Mouse (Mus musculus) forebrain, embryonic 10.5 days (tissue): Measurements from ENCODE around the gene Fam219a. TPM values are rescaled to one million over a fixed set of nuclear protein-coding genes. Genes with fewer than 3 reads are reported as not detected.

Source experiments
- DNase-seq: peaks from one replicate; pipeline ENCODE4 v3.0.0-alpha.2; 2017; ENCODE audit warnings: low spot score; ENCODE audit errors: extremely low spot score
- H3K27ac ChIP-seq: fragments of 300-500 bp; sonication (generic); 2 replicates; pipeline ENCODE4 v1.5.1; 2016; ENCODE audit warnings: mild to moderate bottlenecking
- H3K27me3 ChIP-seq: fragments of 300-500 bp; sonication (generic); 2 replicates; pipeline ENCODE4 v1.6.1; 2016; ENCODE audit warnings: mild to moderate bottlenecking; ENCODE audit not compliant: poor library complexity, severe bottlenecking
- H3K36me3 ChIP-seq: fragments of 300-500 bp; sonication (generic); replicated peaks from 2 replicates; pipeline ENCODE4 v1.6.1; 2016; ENCODE audit warnings: mild to moderate bottlenecking, moderate library complexity
- H3K4me1 ChIP-seq: fragments of 300-500 bp; sonication (generic); 2 replicates; pipeline ENCODE4 v1.6.1; 2016
- H3K4me3 ChIP-seq: fragments of 300-500 bp; sonication (generic); 2 replicates; pipeline ENCODE4 v1.5.1; 2016; ENCODE audit warnings: mild to moderate bottlenecking, moderate library complexity
- H3K9me3 ChIP-seq: fragments of 300-500 bp; sonication (generic); 2 replicates; pipeline ENCODE4 v1.6.1; 2016; ENCODE audit warnings: mild to moderate bottlenecking, moderate library complexity
- WGBS: fragments of 180-500 bp; shearing (Covaris S2); methylation state at CpG from one replicate; pipeline ENCODE4 v1.1.7; 2016; 5-methylcytosine and 5-hydroxymethylcytosine counted together
- polyA plus RNA-seq: library from polyadenylated mRNA; unstranded; fragments of >200 nt; fragmentation: Nextera tagmentation; extraction: Ambion mirVana; gene quantifications from 2 replicates; pipeline ENCODE4 v1.2.1, GENCODE M21; 2016

The Fam219a gene
- polyA plus RNA-seq, 1 experiment from 2014 or later = 1.8 TPM

- no peak overlapping the region for H3K4me3 ChIP-seq
- no peaks in the 10 kb centered on the region for H3K9me3 ChIP-seq
- no peak overlapping the region for H3K27ac ChIP-seq
- peaks cover 27% of the 10 kb centered on the region for H3K4me1 ChIP-seq
- DNase-seq = no peak
- no peaks in the 10 kb centered on the region for H3K36me3 ChIP-seq
- 72% methylated on average over 4 of the region's 4 CpGs for WGBS
- peaks cover 24% of the 10 kb centered on the region for H3K27me3 ChIP-seq
Measured at GRCm38 (mm10) chr4:41573492-41573891, 4.2 kb upstream of the Fam219a start.

- Histone ChIP-seq H3K9me3 (no peaks in the 10 kb centered on the region), H3K36me3 (no peaks in the 10 kb centered on the region), H3K27ac (no peak overlapping the region), H3K27me3 (peaks cover 41% of the 10 kb centered on the region), H3K4me3 (no peak overlapping the region), H3K4me1 (peaks cover 34% of the 10 kb centered on the region)
- WGBS = 21% methylated on average over 5 of the region's 5 CpGs
- no peak for DNase-seq
Measured at GRCm38 (mm10) chr4:41571490-41571889, 2.2 kb upstream of the Fam219a start.

GRCm38 (mm10) chr4:41568682-41569410 lies 492 bp downstream of the Fam219a start:
- no peak for DNase-seq
- Histone ChIP-seq H3K27ac (peak overlapping the region; percentile 83), H3K36me3 (no peaks in the 10 kb centered on the region), H3K4me1 (peaks cover 38% of the 10 kb centered on the region), H3K9me3 (no peaks in the 10 kb centered on the region), H3K4me3 (peak overlapping the region; percentile 75), H3K27me3 (peaks cover 41% of the 10 kb centered on the region)
- under 1% methylated on average over 58 of the region's 58 CpGs for WGBS

- no peak for DNase-seq
- WGBS = 5% methylated on average over 19 of the region's 19 CpGs
- Histone ChIP-seq H3K36me3 (no peaks in the 10 kb centered on the region), H3K4me3 (peak overlapping the region; percentile 75), H3K27me3 (peaks cover 41% of the 10 kb centered on the region), H3K27ac (peak overlapping the region; percentile 83; the same call in 1 of the 2 replicates), H3K9me3 (no peaks in the 10 kb centered on the region), H3K4me1 (peaks cover 38% of the 10 kb centered on the region)
Measured at GRCm38 (mm10) chr4:41568239-41568638, 1.1 kb downstream of the Fam219a start.

DNA sequence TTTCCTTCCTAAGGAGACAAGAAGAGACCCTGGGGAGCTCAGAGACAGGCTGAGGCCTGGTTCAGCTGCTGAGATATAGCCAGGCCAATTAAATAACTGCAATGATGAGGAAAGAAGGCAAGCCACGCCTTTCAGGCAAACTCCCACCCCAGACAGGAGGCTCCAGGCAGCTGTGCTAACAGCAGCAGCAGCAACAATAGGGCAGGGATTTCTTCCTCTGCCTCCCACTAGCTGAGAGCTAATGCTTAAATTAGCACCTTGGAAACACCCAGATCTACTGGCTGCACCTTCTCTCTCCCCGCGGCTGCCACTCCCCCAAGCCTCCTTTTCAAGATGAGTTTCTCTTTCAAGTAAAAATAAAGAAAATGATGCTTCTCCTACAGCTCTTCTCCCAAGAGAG lies 3.2 kb downstream of the Fam219a start:
- no peak for DNase-seq
- Histone ChIP-seq H3K36me3 (no peaks in the 10 kb centered on the region), H3K9me3 (no peaks in the 10 kb centered on the region), H3K4me3 (no peak overlapping the region; the same call in 1 of the 2 replicates), H3K4me1 (peaks cover 38% of the 10 kb centered on the region), H3K27ac (no peak overlapping the region), H3K27me3 (peaks cover 31% of the 10 kb centered on the region)
- 3% methylated on average over 3 of the region's 3 CpGs for WGBS

- WGBS = 90% methylated on average over 5 of the region's 5 CpGs
- no peak overlapping the region for H3K27ac ChIP-seq
Measured at GRCm38 (mm10) chr4:41563297-41563696, 6.0 kb downstream of the Fam219a start.

GRCm38 (mm10) chr4:41557092-41557491 lies 12.2 kb downstream of the Fam219a start:
- no peak for DNase-seq
- 86% methylated on average over 3 of the region's 3 CpGs for WGBS
- Histone ChIP-seq H3K27me3 (no peaks in the 10 kb centered on the region), H3K27ac (no peak overlapping the region), H3K36me3 (no peaks in the 10 kb centered on the region), H3K9me3 (no peaks in the 10 kb centered on the region), H3K4me3 (no peak overlapping the region), H3K4me1 (peaks cover 33% of the 10 kb centered on the region)

More at GRCm38 (mm10) chr4:41563297-41563696, 6.0 kb downstream of the Fam219a start:
- no peaks in the 10 kb centered on the region for H3K36me3 ChIP-seq
- peaks cover 15% of the 10 kb centered on the region for H3K27me3 ChIP-seq
- no peaks in the 10 kb centered on the region for H3K9me3 ChIP-seq
- peaks cover 20% of the 10 kb centered on the region for H3K4me1 ChIP-seq
- H3K4me3 ChIP-seq = no peak overlapping the region
- DNase-seq = no peak

DNA sequence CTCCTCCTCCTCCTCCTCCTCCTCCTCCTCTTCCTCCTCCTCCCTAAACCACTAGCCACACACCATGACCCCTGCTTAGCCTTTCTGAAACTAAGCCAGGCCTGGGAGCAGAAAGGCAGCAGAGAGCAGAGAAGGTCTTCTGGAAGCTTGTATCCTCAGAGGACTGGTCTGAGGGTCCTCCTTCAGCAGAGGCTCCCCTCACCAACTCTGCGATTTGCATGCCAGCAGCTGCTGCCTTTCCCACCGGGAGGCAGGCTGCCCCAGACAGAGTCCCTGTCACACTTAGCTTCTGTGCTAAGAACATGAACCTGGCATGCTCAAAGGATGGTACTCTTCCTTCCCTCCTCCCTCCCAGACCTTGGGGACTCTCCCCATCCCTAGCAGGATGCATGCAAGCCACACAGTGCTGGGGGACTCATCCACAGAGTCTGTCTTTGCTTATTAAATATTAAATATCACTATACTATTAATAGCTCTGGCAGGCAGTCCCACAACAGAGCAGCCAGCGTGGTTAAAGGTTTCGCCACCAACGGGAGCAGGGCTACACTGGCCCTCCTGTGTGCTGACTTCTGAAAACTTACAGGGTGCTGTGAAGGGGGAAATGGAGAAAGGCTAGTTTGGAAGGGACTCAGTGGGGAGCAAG lies 12.9 kb downstream of the Fam219a start:
- DNase-seq = no peak
- H3K4me1 ChIP-seq = peaks cover 34% of the 10 kb centered on the region
- 67% methylated on average over 5 of the region's 5 CpGs for WGBS
- no peaks in the 10 kb centered on the region for H3K9me3 ChIP-seq
- 0 out of 2 replicates have a peak overlapping the region, but pooled peaks have one; percentile 5 for H3K27ac ChIP-seq
- H3K36me3 ChIP-seq = no peaks in the 10 kb centered on the region
- no peaks in the 10 kb centered on the region for H3K27me3 ChIP-seq
- no peak overlapping the region for H3K4me3 ChIP-seq

- Histone ChIP-seq H3K27ac (no peak overlapping the region), H3K4me3 (no peak overlapping the region), H3K4me1 (peaks cover 34% of the 10 kb centered on the region), H3K27me3 (no peaks in the 10 kb centered on the region), H3K9me3 (no peaks in the 10 kb centered on the region), H3K36me3 (no peaks in the 10 kb centered on the region)
- no peak for DNase-seq
- 83% methylated on average over 14 of the region's 14 CpGs for WGBS
Measured at GRCm38 (mm10) chr4:41554994-41555663, 14.2 kb downstream of the Fam219a start.

GRCm38 (mm10) chr4:41553116-41553515 lies 16.2 kb downstream of the Fam219a start:
- Histone ChIP-seq H3K9me3 (no peaks in the 10 kb centered on the region), H3K36me3 (no peaks in the 10 kb centered on the region), H3K27ac (no peak overlapping the region), H3K4me3 (no peak overlapping the region), H3K27me3 (no peaks in the 10 kb centered on the region), H3K4me1 (peaks cover 34% of the 10 kb centered on the region)
- no peak for DNase-seq
- 68% methylated on average over 11 of the region's 11 CpGs for WGBS

DNA sequence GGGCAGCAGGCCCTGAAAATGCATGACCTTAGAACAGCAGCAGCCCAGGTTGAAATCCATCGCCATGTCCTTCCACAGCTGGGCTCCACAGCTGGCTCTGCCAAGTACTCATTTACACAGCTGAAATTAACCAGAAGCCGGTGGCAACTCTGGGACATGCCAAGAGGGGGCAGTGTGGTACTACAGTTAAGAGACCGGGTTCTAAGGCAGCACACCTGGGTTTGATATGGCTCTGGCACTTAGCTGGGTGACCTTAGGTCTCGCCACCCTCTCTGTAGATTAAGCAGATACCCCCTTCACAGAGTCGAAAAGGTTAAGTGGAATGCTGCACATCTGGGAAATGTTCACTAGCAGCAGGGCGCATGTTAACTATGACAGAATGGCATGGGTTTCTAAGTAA lies 16.8 kb downstream of the Fam219a start:
- Histone ChIP-seq H3K27me3 (no peaks in the 10 kb centered on the region), H3K9me3 (no peaks in the 10 kb centered on the region), H3K4me1 (peaks cover 34% of the 10 kb centered on the region), H3K36me3 (no peaks in the 10 kb centered on the region), H3K4me3 (no peak overlapping the region), H3K27ac (no peak overlapping the region)
- DNase-seq = peak; percentile 76
- WGBS = 40% methylated on average over 6 of the region's 6 CpGs

GRCm38 (mm10) chr4:41547086-41547485 lies 22.3 kb downstream of the Fam219a start:
- Histone ChIP-seq H3K27ac (no peak overlapping the region), H3K4me3 (no peak overlapping the region), H3K9me3 (no peaks in the 10 kb centered on the region), H3K27me3 (peaks cover 7% of the 10 kb centered on the region; the same call in 1 of the 2 replicates), H3K36me3 (no peaks in the 10 kb centered on the region), H3K4me1 (peaks cover 7% of the 10 kb centered on the region)
- 92% methylated on average over 1 of the region's 1 CpGs for WGBS
- no peak for DNase-seq

- Histone ChIP-seq H3K9me3 (no peaks in the 10 kb centered on the region), H3K4me1 (peaks cover 6% of the 10 kb centered on the region; the same call in 1 of the 2 replicates), H3K36me3 (no peaks in the 10 kb centered on the region), H3K4me3 (no peak overlapping the region), H3K27ac (no peak overlapping the region), H3K27me3 (peaks cover 7% of the 10 kb centered on the region; the same call in 1 of the 2 replicates)
- 24% methylated on average over 8 of the region's 8 CpGs for WGBS
- no peak for DNase-seq
Measured at GRCm38 (mm10) chr4:41545985-41546384, 23.4 kb downstream of the Fam219a start.
